Mouse (Mus musculus): ENCODE measurements around the gene Hist1h2bf. TPM values are rescaled to one million over a fixed set of nuclear protein-coding genes. Genes with fewer than 3 reads are reported as not detected.
"Not testable (repeated sequence)": the region's sequence is repeated elsewhere in the genome, so short reads cannot be mapped to it uniquely, and the experiment has no call there.

Hist1h2bf gene
- not detected for polyA plus RNA-seq (2017; shearing (Covaris generic))

DNA sequence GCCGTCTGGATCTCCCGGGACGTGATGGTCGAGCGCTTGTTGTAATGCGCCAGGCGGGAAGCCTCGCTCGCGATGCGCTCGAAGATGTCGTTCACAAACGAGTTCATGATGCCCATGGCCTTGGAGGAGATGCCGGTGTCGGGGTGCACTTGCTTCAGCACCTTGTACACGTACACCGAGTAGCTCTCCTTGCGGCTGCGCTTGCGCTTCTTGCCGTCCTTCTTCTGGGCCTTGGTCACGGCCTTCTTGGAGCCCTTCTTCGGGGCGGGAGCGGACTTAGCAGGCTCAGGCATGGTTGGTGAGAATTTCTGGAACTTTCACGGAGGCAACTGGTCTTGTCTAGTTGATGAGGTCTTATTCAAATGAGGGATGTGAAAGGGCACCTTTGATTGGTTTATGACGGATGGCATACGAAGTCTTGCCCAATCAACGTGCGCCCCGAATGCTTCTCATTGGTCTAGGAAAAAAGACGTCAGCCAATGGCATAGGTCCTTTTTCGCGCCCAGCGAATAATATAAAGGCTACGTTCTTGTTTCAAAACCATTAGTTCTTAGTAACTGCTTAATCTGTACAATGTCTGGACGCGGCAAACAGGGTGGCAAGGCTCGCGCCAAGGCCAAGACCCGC is at the start of gene Hist1h2bf, which contains the start of gene Hist1h2ad:
TSS of gene Hist1h2bf (minus strand) at position 299 of the 627 bp plus-strand sequence.
TSS of gene Hist1h2ad (plus strand) at position 484 of the 627 bp plus-strand sequence.
- ATAC-seq: peak; percentile 74

DNA sequence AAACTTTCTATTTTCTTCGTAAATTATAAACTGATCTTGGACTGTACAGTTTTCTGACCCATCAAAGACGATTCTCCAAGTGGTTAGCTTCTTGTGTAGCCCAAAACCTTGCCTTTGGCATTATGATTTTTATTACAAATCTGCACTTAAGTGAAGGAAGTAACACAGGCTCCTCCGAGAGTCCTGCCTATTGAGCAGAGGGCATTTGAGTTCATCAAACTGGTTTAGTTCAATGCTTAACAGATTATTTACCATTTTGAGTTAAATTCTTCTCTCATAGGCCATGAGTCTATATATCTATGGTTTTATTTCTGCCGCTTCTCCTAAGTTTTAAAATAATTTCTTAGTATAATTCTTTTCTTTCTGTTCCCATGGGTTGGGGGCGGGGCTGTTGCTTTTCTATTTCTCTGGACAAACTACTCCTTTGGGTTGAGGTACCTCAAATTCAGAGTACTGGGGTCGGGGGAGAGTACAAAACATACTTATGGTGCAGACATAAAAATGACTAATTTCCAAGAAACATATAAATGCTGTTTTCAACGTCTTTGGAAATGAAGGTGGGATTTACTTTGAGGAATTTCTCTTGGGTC is 49.0 kb upstream of the Hist1h2bf start:
- no peak for ATAC-seq

DNA sequence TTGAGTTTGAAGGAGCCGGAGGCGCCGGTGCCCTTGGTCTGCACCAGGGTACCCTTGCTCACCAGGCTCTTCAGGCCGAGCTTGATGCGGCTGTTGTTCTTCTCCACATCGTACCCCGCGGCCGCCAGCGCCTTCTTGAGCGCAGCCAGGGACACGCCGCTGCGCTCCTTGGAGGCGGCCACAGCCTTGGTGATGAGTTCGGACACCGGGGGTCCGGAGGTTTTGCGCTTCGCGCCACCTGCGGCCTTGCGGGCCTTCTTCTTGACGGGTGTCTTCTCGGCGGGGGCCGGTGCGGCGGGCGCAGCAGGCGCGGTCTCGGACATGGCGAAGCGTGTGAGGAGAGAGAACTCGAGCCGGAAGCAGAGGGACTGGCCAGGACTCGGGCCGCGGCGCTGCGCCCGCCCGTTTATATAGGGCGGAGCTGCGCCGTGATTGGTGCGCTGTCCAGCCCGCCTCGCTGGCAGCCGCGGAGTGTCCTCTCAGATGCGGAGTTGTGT is 48.2 kb upstream of the Hist1h2bf start, which contains the start of gene Hist1h1e:
TSS of gene Hist1h1e (minus strand) at position 384 of the 497 bp plus-strand sequence.
- peak; percentile 38 for ATAC-seq

DNA sequence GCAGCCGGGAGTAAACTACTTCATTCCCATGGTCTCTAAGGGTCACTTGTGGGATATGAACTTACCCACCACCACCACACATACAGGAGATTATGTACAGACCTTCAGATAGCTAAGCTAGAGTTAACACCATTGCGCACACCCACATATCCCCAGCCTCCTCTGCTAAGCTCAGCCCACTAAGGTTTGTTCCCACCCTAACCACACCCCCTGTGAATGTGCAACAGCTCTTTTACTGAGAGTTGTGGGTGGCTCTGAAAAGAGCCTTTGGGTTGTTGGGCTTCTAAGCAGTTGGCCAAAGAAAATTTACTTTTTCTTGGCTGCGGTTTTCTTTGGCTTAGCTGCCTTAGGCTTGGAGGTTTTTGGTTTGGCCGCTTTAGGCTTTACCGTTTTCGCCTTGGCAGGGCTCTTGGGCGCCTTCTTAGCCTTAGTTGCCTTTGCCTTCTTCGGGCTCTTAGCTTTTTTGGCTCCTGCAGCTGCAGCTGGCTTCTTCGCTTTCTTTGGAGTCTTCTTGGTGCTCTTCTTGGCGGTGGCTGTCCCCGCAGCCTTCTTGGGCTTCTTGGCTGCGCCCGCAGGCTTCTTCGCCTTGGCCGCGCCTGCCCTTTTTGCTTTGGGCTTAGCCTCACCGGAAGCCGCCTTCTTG is 47.7 kb upstream of the Hist1h2bf start:
- ATAC-seq: peak; percentile 72

DNA sequence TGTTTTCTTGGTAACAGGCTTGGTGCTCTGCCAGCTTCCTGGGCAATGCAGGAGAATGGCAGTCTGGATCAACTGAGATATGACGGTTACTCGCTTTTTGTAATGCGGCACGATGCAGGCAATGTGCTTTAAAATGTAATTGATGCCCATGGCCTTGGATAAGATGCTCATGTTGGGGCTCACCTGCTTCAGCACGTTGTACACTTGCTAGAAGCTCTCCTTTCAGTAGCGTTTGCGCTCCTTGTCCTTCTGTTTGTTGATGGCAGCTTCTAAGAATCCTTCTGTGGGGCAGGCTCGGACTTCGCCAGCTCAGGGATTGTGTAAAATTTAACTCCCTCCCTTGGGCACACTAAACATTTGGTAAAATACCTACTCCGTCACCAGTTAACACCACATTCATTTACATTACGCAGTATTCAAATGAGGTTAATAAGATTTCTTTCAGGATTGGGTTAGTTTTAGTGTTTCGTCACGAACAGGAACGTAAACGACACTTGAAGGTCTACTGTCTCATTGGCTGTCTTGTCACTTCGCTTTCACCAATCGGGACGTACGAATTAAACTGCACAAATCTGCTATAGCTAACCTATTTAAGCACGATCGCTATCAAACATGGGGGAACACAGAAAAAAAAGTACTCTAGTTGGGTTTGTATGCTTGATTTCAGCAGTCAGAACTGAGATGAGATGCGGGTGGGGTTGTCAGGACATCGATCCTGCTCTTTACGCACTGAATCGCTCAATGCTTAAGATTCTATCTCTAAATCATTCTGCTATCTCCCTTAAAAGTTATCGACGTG is 46.9 kb upstream of the Hist1h2bf start, which contains the start of gene Hist1h2be:
TSS of gene Hist1h2be (minus strand) at position 392 of the 799 bp plus-strand sequence.
- peak; percentile 83 for ATAC-seq

DNA sequence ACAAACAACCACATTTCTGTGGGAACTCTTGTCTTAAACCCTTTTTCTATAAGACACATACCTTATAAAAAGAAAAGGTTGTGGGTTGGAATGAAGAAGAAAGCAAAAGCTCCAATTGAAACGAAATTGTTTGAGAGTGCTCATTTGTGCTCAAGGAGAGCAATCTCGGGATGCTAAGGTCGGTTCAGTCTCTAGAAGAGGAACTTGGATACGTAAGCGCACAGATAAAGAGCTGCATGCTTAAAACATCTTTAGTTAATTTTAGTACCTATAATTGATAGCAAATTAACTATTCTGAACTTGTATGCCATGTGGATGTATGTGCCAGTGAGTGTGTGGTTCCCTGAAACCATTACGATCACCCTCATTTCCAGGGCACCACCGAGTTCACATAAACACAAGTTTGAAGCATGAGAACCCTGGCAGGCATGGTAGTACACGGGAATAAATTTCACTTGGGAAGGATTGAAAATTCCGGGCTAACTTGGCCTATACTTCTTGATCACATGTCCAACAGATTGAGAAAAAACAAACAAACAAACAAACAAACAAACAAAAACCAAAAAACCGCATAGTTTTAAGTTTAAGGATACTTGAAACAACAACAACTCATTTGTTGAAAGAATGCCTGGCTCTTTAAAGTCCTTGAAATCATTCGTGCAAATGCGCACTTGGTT is 46.2 kb upstream of the Hist1h2bf start:
- no peak for ATAC-seq

DNA sequence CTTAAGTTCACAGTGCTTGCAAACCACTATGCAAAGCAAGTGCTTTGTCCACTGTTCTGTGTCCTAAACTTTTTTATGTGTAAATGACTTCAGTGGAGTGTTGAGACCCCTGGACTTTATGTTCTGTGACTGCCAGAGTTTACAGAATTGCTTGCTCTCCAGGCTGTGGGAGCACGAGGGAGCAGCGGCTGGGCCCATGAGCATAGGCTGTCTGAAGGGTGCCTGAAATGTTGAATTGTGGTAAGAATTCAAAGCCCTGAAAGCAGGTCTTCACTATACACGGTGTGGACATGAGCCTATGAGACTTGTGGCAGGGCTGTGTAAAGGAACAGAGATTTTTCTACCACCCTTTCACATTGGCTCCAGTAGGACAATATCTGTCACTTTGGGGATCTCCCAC is 37.6 kb upstream of the Hist1h2bf start:
- ATAC-seq: no peak

DNA sequence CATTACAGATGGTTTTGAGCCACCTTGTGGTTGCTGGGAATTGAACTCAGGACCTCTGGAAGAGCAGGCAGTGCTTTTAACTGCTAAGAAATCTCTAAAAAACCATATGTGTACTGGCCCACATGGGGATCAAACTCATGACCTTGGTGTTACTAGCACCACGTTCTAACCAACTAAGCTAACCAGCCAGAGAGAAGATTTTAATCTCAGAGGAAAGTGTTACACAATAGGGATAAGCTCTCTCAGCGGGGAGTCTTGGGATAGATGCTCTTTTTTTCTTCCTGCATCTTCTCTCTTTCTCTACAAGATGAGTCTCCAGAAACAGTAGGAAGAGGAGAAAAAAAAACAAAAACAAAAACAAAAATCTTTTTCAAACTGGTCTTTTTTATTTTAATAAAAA is 36.4 kb upstream of the Hist1h2bf start:
- no peak for ATAC-seq

DNA sequence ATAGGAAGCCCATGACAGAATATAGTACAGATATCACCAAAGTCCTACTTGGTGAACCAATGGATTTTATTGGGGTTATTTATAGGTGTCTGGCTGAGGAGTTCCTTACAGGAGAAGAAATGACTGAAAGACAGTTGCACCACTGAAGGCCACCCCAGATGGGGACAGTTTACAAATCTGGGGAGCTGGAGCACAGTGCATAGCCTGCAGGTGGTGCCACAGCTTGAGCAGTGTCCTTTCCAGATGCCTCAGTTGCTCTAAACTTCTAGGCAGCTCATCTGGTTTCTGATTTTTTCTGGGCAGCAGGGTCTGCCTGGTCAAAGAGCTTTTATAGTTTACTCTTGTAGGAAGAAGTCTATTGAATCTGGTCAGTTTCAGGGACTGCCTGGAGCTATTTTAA is 35.8 kb upstream of the Hist1h2bf start:
- no peak for ATAC-seq

DNA sequence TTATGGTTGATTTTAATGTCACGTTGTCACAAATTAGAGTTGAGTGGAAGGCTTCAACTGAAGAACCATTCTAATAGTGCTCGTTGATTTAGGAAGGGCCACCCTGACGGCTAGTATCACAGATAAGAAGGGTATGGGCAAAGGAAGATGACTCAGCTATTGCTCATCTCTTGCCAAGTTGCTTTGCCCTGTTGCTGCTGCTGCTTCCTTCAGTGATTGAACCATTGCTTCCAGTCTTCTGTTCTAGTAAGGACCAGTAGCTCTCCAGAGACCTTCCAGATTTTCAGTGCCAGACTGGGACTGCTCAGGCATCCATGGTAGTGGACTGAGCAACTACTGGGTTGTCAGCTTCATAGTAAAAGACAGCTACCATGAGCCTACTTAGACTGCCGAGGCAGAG is 35.2 kb upstream of the Hist1h2bf start:
- ATAC-seq: no peak

DNA sequence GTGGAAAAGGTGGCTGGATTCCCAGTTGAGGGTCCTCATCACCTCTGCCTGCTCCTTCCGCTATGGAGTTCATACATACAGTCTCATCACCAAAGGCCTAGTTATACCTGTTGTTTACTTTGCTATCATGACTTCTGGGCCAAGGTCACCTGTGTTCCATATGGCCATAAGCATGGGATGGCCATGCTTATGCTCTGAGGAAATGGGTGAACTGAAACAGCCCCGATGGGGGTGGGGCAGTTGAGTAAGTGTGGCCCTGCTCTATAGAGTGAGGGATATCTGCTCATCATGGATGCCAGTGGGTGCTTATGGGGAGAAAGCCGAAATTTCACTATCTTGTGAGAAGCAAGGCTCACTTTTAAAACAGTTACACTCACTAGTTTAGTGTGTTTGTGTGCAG is 31.1 kb upstream of the Hist1h2bf start:
- ATAC-seq: no peak

DNA sequence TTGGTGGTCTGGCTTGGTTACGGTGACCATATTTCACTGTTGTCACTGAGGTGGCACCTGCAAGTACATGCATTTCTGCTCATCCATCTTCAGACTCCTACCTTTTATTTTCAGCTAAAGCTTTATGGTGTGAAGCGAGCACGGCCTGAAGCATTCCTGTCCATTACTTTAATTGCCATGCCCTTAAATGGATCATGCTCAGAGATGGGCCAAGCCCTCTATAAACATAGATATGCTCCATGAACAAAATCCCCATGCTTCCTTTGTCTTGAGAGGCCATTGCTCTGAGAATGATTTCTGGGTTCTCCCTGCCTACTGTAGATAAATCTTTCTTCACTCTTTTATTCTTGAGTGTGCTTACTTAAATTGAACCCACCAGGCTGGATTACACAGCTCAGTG is 30.5 kb upstream of the Hist1h2bf start:
- ATAC-seq: no peak

DNA sequence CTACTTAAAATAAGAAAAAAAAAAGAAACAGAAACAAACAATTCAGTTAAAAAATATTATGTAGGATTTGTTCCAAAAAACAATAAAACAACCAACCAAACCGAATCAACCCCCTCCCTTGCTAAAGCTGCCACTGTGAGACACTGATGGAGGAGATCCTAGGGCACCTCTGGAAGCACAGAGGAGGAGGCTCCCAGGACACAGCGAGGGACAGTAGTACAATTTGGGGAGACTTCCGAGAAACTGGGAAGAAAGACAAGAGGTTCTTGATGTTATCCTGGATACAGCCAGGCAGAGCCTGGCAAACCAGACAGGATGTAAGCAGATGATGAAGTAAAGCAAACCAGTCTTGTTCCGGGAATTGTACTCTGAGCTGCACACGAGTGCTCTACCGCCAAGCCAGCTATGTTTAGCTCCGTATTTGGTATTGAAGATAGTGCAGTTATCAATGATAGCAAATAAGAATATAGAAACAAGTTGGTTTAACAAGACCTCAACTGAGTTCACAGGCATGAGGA is 29.2 kb upstream of the Hist1h2bf start:
- no peak for ATAC-seq

DNA sequence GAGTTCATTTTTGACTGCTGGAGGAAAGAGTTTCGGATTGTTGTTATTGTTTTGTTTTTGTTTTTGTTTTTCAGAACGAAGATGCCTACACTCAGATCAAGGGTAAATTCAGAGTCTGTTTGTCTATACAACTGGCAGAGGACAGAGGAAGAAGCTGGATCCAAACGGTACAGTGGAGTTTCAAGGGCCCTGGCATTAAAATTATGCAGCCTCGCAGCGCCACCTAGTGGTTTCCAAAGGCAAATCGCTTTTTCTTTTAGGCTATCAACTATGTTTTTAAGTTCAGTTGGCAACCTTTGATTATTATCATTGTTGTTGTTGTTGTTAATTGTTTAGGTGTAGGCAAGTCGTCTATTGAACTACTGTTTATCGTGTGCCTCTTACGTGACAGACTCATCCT is 24.0 kb upstream of the Hist1h2bf start:
- ATAC-seq: peak; percentile 84

DNA sequence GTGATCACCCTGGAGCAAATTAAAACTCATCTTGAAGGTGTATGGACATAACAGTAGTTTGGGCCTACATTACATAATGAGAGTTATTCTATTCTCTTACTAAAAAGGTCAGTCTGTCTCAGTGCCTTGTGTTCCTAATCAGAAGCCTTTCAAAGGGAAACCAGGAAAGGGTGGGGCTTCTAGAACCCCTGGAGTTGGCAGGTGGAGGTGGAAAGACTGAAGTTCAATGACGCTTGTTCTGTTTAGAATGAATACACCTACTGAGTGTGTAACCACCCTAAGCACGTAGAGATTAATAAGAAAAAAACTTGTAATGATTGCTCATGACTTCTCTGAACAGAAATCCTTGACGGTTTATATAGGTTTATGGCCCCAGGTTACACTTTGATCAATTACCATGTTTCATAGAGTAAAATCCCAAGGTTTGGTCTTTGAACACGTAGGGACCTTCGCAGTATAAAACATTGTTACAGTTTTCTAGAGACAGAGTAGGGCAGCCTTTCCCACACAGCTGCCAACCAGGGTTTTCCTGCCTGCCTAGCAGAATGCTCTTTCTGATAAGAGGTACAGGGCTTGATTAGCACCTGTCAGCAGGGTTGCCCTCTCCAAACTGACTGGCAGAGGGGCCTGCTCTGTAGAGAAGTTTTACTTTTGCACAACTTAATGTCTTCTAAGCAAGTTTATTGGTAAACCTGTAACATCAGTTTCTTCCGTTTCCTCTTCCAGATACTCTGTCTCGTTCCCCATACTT is 21.8 kb upstream of the Hist1h2bf start:
- no peak for ATAC-seq

DNA sequence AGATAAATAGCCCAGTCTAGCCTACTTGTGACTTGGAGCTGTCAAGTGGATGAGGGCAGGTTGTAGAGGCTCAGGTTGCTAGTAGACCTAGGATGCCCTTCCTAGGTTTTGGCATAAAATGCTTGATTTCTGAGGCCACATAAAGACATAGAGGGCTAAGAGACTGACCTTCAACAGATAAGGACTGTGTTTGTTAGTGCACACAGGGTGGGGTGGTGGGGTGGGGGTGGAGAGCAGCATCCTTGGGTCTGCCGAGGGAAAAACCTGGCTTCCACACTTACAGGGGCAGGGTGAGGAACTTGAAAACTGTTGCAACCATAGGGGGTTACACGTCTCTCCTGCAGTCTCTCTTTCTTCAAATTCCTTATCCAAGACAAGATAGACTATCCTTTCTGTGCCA is 21.2 kb upstream of the Hist1h2bf start:
- ATAC-seq: no peak

DNA sequence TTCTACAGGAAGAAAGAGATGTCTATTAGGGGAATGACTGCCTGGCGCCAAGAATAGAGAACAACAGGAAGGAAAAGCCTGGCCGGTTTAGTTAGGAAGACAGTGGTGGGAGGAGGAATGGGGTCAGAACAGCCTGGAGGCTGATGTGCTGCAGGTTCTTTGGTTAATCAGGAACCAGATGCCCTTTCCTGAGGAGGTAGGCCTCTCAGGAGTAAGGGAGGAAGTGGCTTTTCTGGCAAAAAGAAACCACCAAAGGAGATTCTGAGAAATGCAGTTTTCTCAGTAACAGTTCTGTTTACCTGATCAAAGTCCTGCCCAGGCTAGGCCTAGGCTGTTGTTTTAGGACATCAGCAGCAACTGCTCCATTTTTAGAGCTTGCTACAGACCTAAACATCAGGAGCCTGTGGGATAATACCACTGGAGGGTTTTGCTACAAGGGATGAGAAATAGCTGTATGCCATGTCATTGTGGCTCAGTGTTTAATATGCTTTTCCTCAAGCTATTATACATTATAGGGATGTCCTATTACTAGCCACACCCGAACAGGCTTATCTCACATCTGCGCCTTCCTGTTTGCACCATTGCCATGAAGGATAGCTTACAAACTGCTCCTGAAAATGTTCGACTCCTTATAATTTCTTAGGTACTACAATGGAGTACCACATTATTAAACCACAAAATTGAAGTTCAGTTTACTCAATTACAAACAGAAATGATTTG is 19.2 kb upstream of the Hist1h2bf start:
- peak; percentile 45 for ATAC-seq

DNA sequence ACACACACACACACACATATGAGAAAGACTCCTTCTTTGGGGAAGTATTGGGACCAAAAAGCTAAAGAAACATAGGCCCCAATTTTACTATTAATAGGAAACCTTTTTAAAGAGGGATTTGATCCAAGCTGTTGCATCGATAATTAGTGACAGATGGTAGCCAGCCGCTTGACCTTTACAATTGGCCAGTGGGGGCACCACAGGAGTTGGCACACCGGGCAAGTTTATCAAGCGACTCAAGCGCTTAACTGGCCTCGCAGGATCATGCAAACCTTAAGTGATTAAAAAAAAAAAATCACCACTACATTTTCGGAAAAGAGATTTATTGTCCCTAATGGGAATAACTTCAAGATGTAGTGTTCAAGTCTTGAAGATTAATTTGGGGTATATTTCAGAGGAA is 18.6 kb upstream of the Hist1h2bf start:
- no peak for ATAC-seq

DNA sequence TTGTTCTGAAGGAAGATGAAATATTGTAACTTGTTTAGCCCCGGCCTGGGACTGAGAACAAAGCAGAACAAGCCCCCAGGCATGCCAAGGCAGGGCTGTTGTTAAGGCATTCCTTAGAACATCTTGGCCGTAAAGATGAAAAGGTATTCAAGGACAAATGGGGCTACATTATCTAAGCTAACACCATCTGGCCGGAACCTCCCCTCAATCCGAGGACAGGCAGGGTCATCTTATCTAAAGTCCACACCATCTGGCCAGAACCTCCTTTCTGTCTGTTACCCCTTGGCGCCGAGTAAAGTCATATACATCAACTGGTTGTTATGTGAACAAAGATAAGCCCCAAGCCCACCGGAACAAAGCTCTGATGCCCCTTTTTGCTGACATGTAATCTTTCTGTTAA is 17.9 kb upstream of the Hist1h2bf start:
- not testable (repeated sequence) for ATAC-seq

DNA sequence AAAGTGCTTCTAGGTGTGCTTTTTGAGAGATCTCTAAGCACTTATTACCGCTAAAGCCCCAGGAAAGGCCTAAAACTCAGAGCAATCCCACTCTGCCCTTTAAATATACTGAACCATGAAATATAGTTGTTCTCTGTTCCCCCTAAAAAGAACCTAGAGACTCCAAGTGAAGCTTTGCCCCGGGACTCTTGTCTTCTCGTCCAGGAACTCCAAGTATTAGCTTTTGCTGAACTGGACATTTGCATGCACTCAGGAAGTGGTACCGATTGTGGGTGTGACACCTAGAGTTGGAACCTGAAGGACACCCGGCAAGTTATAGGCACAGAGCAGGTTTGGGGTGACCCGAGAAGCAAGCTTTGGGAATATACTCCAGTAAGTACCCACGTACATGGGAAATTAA is 17.2 kb upstream of the Hist1h2bf start:
- ATAC-seq: no peak

DNA sequence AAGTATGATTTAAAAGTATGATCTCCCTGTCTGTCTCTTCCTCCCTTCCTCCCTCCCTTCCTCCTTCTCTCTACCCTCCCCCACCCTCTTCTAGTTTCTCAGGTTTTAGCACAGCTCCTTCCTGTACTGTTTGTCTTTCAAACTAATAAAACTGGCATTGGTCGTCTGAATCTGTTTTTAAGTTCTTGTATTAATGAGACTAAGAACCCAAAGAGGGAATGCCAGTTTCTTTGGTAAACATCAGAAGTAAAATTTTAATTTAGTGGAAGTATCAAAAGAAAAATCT is 12.9 kb upstream of the Hist1h2bf start:
- no peak for ATAC-seq
